Mouse (Mus musculus): Measurements from ENCODE around the gene Cflar.
A peak's percentile ranks its signal among the peaks of the same experiment; 100 is the strongest.
"Not testable (repeated sequence)": the region's sequence is repeated elsewhere in the genome, so short reads cannot be mapped to it uniquely, and the experiment has no call there.

Gene Cflar

GRCm38 (mm10) chr1:58727747-58728589, 16.7 kb downstream of the Cflar start:
- no peak for DNase-seq

GRCm38 (mm10) chr1:58728590-58728868, 17.2 kb downstream of the Cflar start:
- no peak for DNase-seq

GRCm38 (mm10) chr1:58733636-58734035, 22.3 kb downstream of the Cflar start:
- no peak for DNase-seq

GRCm38 (mm10) chr1:58734043-58734920, 23.0 kb downstream of the Cflar start:
- DNase-seq: no peak

GRCm38 (mm10) chr1:58735962-58736361, 24.7 kb downstream of the Cflar start:
- no peak for DNase-seq

GRCm38 (mm10) chr1:58736968-58737367, 25.7 kb downstream of the Cflar start:
- no peak for DNase-seq

- DNase-seq: no peak
Measured at GRCm38 (mm10) chr1:58739529-58739928, 28.2 kb downstream of the Cflar start.

GRCm38 (mm10) chr1:58742571-58743021, 31.3 kb downstream of the Cflar start:
- no peak for DNase-seq

- DNase-seq: no peak
Measured at GRCm38 (mm10) chr1:58743252-58743651, 31.9 kb downstream of the Cflar start.

GRCm38 (mm10) chr1:58744645-58745044, 33.3 kb downstream of the Cflar start:
- no peak for DNase-seq

GRCm38 (mm10) chr1:58746880-58747279, 35.6 kb downstream of the Cflar start:
- peak; percentile 52 for DNase-seq

- DNase-seq: no peak
Measured at GRCm38 (mm10) chr1:58759451-58759850, 48.1 kb downstream of the Cflar start.

GRCm38 (mm10) chr1:58760581-58760980, 49.3 kb downstream of the Cflar start:
- DNase-seq: no peak

- peak; percentile 11 for DNase-seq
Measured at GRCm38 (mm10) chr1:58761391-58762275, 50.3 kb downstream of the Cflar start.

- no peak for DNase-seq
Measured at GRCm38 (mm10) chr1:58762576-58762975, 51.3 kb downstream of the Cflar start.

GRCm38 (mm10) chr1:58766446-58766845, 55.1 kb downstream of the Cflar start:
- DNase-seq: not testable (repeated sequence)

GRCm38 (mm10) chr1:58769136-58769535, 57.8 kb downstream of the Cflar start:
- DNase-seq: no peak

GRCm38 (mm10) chr1:58769701-58770100, 58.4 kb downstream of the Cflar start:
- no peak for DNase-seq

GRCm38 (mm10) chr1:58770111-58770720, 58.9 kb downstream of the Cflar start:
- DNase-seq: peak; percentile 72

- DNase-seq: no peak
Measured at GRCm38 (mm10) chr1:58772084-58772483, 60.8 kb downstream of the Cflar start.

- DNase-seq: no peak
Measured at GRCm38 (mm10) chr1:58773280-58773679, 62.0 kb downstream of the Cflar start.

- no peak for DNase-seq
Measured at GRCm38 (mm10) chr1:58773905-58774304, 62.6 kb downstream of the Cflar start.

Data from embryo, embryonic 11 days (tissue).